Mouse (Mus musculus) embryonic facial prominence, embryonic 14.5 days (tissue): ENCODE results near the gene Fam69a. TPM values are rescaled to one million over a fixed set of nuclear protein-coding genes. Genes with fewer than 3 reads are reported as not detected.

Experiments
- ATAC-seq: fragments of 200-750 bp; cut with Nextera tagmentation; 2 replicates; pipeline ENCODE4 v1.8.0; 2017; ENCODE audit warnings: low read depth, moderate number of reproducible peaks, moderate TSS enrichment
- DNase-seq: peaks from one replicate; pipeline ENCODE4 v3.0.0-alpha.2; 2015; ENCODE audit warnings: low spot score
- H3K27ac ChIP-seq: fragments of 300-500 bp; sonication (generic); replicated peaks from 2 replicates; pipeline ENCODE4 v1.5.1; 2014; ENCODE audit warnings: low read depth, mild to moderate bottlenecking, low read length, moderate library complexity
- H3K27me3 ChIP-seq: fragments of 300-500 bp; sonication (generic); replicated peaks from 2 replicates; pipeline ENCODE4 v1.6.1; 2014; ENCODE audit warnings: low read length; ENCODE audit not compliant: control insufficient read depth, insufficient read depth
- H3K36me3 ChIP-seq: fragments of 300-500 bp; sonication (generic); 2 replicates; pipeline ENCODE4 v1.6.1; 2014; ENCODE audit warnings: low read length, mixed read lengths; ENCODE audit not compliant: control insufficient read depth, insufficient read depth
- H3K4me1 ChIP-seq: fragments of 300-500 bp; sonication (generic); 2 replicates; pipeline ENCODE4 v1.6.1; 2014; ENCODE audit warnings: antibody characterized with exemption, low read length; ENCODE audit not compliant: control insufficient read depth, insufficient read depth
- H3K4me2 ChIP-seq: fragments of 300-500 bp; sonication (generic); 2 replicates; pipeline ENCODE4 v1.6.1; 2014; ENCODE audit warnings: low read depth, mild to moderate bottlenecking, low read length, moderate library complexity, mixed read lengths
- H3K4me3 ChIP-seq: fragments of 300-500 bp; sonication (generic); 2 replicates; pipeline ENCODE4 v1.5.1; 2014; ENCODE audit warnings: low read depth, mild to moderate bottlenecking, low read length
- H3K9ac ChIP-seq: fragments of 300-500 bp; sonication (generic); 2 replicates; pipeline ENCODE4 v1.6.1; 2014; ENCODE audit warnings: low read depth, mild to moderate bottlenecking, low read length, moderate library complexity, mixed read lengths
- H3K9me3 ChIP-seq: fragments of 300-500 bp; sonication (generic); 2 replicates; pipeline ENCODE4 v1.6.1; 2016; ENCODE audit warnings: low read length; ENCODE audit not compliant: control insufficient read depth
- WGBS: fragments of 180-500 bp; shearing (Covaris S2); extraction: QIAGEN DNeasy Blood & Tissue Kit; methylation state at CpG from one replicate; pipeline ENCODE4 v1.1.7; 2014; 5-methylcytosine and 5-hydroxymethylcytosine counted together
- polyA plus RNA-seq: library from polyadenylated mRNA; unstranded; fragments of >200 nt; fragmentation: Nextera tagmentation; extraction: Ambion mirVana; gene quantifications from 2 replicates; pipeline ENCODE4 v1.2.1, GENCODE M21; 2014

Gene Fam69a
- polyA plus RNA-seq, 1 experiment from 2014 or later = 33.0 TPM

GRCm38 (mm10) chr5:108019367-108019766, 32.5 kb upstream of the Fam69a start:
- Histone ChIP-seq H3K27me3 (no peaks in the 10 kb centered on the region), H3K9me3 (no peaks in the 10 kb centered on the region), H3K36me3 (no peaks in the 10 kb centered on the region), H3K4me3 (no peak overlapping the region), H3K9ac (no peak overlapping the region), H3K27ac (no peak overlapping the region), H3K4me1 (no peaks in the 10 kb centered on the region), H3K4me2 (no peak overlapping the region)
- 18% methylated on average over 2 of the region's 2 CpGs for WGBS
- ATAC-seq (no peak), DNase-seq (no peak)

GRCm38 (mm10) chr5:108017232-108017631, 30.3 kb upstream of the Fam69a start:
- Histone ChIP-seq H3K9ac (no peak overlapping the region), H3K36me3 (no peaks in the 10 kb centered on the region), H3K27me3 (no peaks in the 10 kb centered on the region), H3K4me3 (no peak overlapping the region), H3K9me3 (no peaks in the 10 kb centered on the region), H3K27ac (no peak overlapping the region), H3K4me2 (no peak overlapping the region), H3K4me1 (no peaks in the 10 kb centered on the region)
- ATAC-seq (no peak), DNase-seq (no peak)
- WGBS = 92% methylated on average over 2 of the region's 2 CpGs

GRCm38 (mm10) chr5:108015422-108015821, 28.5 kb upstream of the Fam69a start:
- H3K4me1 ChIP-seq = no peaks in the 10 kb centered on the region
- H3K27ac ChIP-seq = no peak overlapping the region
- no peaks in the 10 kb centered on the region for H3K27me3 ChIP-seq
- WGBS = 41% methylated on average over 7 of the region's 7 CpGs
- H3K9ac ChIP-seq = no peak overlapping the region
- no peak overlapping the region for H3K4me2 ChIP-seq
- no peaks in the 10 kb centered on the region for H3K9me3 ChIP-seq
- H3K4me3 ChIP-seq = no peak overlapping the region
- DNase-seq = peak; percentile 83
- peak; percentile 84 for ATAC-seq
- H3K36me3 ChIP-seq = no peaks in the 10 kb centered on the region

- no peak overlapping the region for H3K27ac ChIP-seq
- no peak overlapping the region for H3K4me3 ChIP-seq
- ATAC-seq = no peak
- H3K27me3 ChIP-seq = no peaks in the 10 kb centered on the region
- no peak overlapping the region for H3K9ac ChIP-seq
- WGBS = 35% methylated on average over 1 of the region's 1 CpGs
- H3K9me3 ChIP-seq = no peaks in the 10 kb centered on the region
- H3K36me3 ChIP-seq = no peaks in the 10 kb centered on the region
- no peak overlapping the region for H3K4me2 ChIP-seq
- H3K4me1 ChIP-seq = 0 out of 2 replicates have a peak, but pooled peaks cover 4% of the 10 kb centered on the region
- DNase-seq = no peak
Measured at GRCm38 (mm10) chr5:108014173-108014572, 27.3 kb upstream of the Fam69a start.

- H3K4me1 ChIP-seq = 0 out of 2 replicates have a peak, but pooled peaks cover 4% of the 10 kb centered on the region
- DNase-seq (peak; percentile 42), ATAC-seq (no peak)
- WGBS = 15% methylated on average over 2 of the region's 2 CpGs
- no peaks in the 10 kb centered on the region for H3K9me3 ChIP-seq
- H3K27me3 ChIP-seq = no peaks in the 10 kb centered on the region
- no peaks in the 10 kb centered on the region for H3K36me3 ChIP-seq
- H3K4me3 ChIP-seq = no peak overlapping the region
- no peak overlapping the region for H3K9ac ChIP-seq
- H3K27ac ChIP-seq = no peak overlapping the region
- H3K4me2 ChIP-seq = no peak overlapping the region
Measured at GRCm38 (mm10) chr5:108009721-108010120, 22.8 kb upstream of the Fam69a start.

GRCm38 (mm10) chr5:108005134-108005533, 18.2 kb upstream of the Fam69a start:
- H3K4me3 ChIP-seq = no peak overlapping the region
- DNase-seq = no peak
- H3K9ac ChIP-seq = no peak overlapping the region
- no peaks in the 10 kb centered on the region for H3K27me3 ChIP-seq
- H3K4me2 ChIP-seq = no peak overlapping the region
- 0 out of 2 replicates have a peak, but pooled peaks cover 4% of the 10 kb centered on the region for H3K4me1 ChIP-seq
- H3K9me3 ChIP-seq = no peaks in the 10 kb centered on the region
- WGBS = 51% methylated on average over 2 of the region's 2 CpGs
- no peak for ATAC-seq
- H3K36me3 ChIP-seq = no peaks in the 10 kb centered on the region
- H3K27ac ChIP-seq = no peak overlapping the region

GRCm38 (mm10) chr5:108002734-108003133, 15.8 kb upstream of the Fam69a start:
- Histone ChIP-seq H3K4me1 (no peaks in the 10 kb centered on the region), H3K27ac (no peak overlapping the region), H3K4me3 (no peak overlapping the region), H3K9ac (no peak overlapping the region), H3K27me3 (no peaks in the 10 kb centered on the region), H3K36me3 (no peaks in the 10 kb centered on the region), H3K9me3 (no peaks in the 10 kb centered on the region), H3K4me2 (no peak overlapping the region)
- ATAC-seq (no peak), DNase-seq (no peak)
- 66% methylated on average over 5 of the region's 5 CpGs for WGBS

- 18% methylated on average over 20 of the region's 20 CpGs for WGBS
- Histone ChIP-seq H3K4me1 (no peaks in the 10 kb centered on the region), H3K4me2 (peak overlapping the region; percentile 50), H3K4me3 (peak overlapping the region; percentile 41), H3K27me3 (no peaks in the 10 kb centered on the region), H3K9ac (peak overlapping the region; percentile 56), H3K36me3 (no peaks in the 10 kb centered on the region), H3K9me3 (no peaks in the 10 kb centered on the region), H3K27ac (peak overlapping the region; percentile 4; the same call in 1 of the 2 replicates)
- DNase-seq (peak; percentile 78), ATAC-seq (no peak)
Measured at GRCm38 (mm10) chr5:108000776-108001548, 14.1 kb upstream of the Fam69a start.

- H3K27ac ChIP-seq = no peak overlapping the region
- DNase-seq = peak; percentile 34
- H3K9ac ChIP-seq = no peak overlapping the region
- WGBS = 47% methylated on average over 7 of the region's 7 CpGs
- H3K27me3 ChIP-seq = no peaks in the 10 kb centered on the region
- no peaks in the 10 kb centered on the region for H3K4me1 ChIP-seq
- H3K4me2 ChIP-seq = no peak overlapping the region
- no peaks in the 10 kb centered on the region for H3K9me3 ChIP-seq
- H3K4me3 ChIP-seq = no peak overlapping the region
- H3K36me3 ChIP-seq = no peaks in the 10 kb centered on the region
- ATAC-seq = no peak
Measured at GRCm38 (mm10) chr5:107997717-107998116, 10.8 kb upstream of the Fam69a start.
